Mouse (Mus musculus): ENCODE measurements around the gene Muc13.
A peak's percentile ranks its signal among the peaks of the same experiment; 100 is the strongest.

Gene Muc13

DNA sequence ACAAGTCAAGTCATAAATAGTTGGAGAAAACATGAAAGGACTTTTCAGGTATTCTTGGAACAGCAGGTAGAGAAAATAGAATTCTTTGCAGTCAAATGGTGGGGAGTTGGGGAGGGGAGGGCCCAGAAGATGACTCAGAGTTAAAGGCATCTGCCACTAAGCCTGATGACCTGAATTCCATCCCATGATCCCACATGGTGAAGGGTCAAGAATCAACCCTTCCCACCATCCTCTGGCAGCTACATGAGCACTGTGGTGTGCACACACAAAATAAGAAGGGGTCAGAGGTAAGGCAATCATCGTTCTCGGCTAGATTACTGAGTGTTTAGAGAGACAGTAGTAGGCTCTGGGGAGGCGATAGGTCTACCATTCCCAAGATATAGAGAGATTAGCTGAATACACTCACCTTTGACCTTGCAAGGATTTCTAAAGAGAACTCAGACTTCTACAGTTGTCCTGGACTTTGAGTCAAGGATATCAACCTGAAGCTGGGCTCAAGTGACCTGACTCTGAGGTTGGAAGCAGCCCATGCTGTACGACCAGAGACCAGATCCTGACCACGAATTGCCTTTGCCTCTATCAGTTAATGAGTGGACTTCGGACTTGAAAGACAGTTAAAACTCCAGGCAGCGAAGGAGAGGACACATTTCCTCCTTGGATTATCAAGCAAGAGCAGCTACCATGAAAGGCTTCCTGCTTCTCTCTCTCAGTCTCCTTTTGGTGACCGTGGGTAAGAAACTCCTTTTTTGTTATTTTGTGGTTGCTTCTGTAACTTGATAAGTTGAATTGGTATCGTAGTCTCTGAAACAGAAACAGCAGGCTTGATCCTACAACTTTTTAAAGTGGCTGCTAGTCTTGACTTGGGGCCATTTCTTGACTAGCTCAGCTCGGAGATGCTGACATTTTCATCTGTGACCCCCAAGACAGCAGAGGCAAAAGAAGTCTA, at the start of gene Muc13:
TSS of gene Muc13 (plus strand) at position 192 of the 946 bp plus-strand sequence.
- no peak for DNase-seq

DNA sequence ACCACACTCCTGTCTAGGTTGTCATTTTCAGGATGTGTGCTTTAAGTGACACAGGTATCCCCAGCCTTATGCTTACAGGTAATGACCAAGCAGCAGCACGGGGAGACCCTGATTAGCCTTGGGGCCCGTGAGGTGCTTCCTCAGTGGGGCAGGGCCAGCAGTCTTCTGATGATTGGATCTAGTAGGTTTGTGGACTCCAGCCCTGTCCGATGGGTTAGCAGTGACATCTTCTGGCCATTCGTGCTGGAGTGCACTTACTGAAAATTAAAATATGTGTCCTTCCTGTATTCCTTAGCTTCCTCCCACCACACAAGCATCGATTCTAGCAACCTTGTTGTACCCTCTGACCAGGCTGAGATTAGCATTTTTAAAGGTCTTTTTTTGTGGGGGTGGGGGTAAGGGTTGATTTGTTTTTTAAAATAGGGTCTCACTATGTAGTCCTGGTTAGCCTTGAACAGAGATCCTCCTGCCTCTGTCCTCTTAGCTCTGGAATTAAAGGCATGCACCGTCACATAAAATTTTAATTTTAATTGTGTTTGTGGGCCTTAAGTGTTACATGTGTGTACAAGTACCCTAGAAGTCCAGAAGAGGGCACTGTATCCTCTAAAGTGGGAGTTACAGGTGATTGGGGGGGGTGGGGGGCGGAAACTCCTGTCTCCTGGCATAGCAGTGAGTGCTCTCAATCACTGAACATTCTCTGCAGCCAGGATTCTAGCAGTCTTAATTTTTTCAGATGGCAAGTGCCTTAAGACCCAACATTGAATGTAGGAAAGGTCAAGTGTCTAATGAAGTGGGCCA, 49.0 kb upstream of the Muc13 start:
- no peak for DNase-seq

DNA sequence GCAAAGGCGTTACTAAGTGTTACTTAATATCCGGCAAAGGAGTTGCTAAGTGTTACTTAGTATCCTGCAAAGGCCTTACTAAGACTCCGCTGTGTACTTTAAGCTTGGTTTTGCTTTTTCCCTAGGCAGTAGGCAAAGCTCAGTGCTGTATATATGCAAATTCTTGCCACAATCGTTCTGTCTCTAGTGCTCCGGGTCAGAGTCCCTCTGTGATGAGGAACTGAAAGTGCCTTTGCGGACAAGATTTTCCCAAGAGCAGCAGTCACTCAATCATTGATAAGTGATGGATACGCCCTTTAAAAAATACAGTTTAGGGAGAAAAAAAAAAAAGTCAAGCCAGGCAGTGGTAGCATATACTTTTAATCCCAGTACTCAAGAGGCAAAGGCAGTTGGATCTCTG, 48.4 kb upstream of the Muc13 start:
- no peak for DNase-seq

DNA sequence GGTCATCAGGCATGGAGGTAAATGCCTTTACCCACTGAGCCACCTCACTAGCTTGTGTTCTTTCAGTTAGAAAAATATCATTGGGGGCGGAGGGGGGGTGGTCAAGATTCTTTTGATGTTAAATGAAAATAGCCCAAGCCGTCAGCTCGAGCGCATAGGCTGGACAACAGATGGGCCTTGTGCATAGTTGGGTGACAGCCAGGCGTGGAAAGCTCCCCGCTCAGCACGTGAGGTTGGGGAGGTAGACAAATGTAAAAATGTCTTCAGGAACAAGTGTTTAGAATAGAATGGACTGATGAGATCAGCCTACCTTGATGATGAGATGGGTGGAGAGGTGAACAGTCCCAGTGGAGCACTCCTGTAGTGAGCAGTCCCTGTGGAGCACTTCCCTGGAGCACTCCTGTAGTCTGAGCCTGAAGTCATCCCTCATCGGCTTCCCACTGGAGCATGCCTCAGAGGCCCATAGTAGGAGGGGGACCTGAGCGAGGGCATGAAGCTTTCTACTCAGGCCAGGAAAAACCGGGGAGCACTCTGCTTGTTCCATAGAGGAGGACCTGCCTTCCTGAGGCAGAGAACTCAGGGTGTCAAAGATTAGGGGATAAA, 47.7 kb upstream of the Muc13 start:
- DNase-seq = no peak

DNA sequence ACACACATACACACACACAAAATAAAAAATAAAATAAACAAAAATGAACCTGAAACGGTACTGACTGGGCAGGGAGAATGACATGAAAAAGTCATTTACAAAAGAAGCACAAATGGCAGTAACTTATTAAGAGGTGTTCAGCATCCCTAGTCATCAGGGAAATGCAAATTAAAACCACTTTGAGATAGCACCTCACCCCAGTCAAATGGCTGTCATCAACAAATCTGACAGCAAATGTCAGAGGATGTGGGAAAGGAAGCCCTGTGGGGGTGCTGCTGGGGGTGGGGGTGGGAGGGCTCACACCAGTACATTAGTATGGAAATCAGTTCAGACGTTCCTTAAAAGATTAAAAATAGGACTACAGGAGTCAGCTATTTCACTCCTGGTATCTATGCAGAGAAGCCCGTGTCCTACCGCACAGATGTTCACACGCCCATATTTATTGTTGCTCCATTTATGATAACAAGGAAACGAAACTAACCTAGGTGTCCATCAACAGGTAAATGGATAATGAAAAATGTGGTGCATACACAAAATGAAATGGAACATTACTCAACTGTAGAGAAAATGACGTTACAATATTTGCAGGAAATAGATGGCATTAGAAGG, 46.4 kb upstream of the Muc13 start:
- DNase-seq = no peak

DNA sequence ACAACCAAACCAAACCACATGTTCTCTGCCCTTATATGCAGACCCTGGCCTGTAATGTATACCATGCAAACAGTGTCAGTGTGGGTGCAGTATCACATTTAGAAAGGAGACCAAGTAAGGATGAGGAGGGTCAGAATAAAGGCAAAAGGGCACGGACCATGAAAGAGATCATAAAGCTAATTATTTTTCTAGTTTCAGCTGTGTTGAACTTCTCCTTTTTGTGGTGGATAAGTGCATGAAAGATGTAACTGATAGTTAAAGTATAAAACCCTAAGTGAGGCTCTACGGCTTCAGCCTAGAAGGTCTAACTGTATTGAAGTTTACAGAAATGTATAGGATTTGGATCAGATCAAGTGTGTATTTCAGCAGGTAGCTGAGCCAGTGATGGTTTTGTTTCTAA, 45.8 kb upstream of the Muc13 start:
- DNase-seq = no peak

DNA sequence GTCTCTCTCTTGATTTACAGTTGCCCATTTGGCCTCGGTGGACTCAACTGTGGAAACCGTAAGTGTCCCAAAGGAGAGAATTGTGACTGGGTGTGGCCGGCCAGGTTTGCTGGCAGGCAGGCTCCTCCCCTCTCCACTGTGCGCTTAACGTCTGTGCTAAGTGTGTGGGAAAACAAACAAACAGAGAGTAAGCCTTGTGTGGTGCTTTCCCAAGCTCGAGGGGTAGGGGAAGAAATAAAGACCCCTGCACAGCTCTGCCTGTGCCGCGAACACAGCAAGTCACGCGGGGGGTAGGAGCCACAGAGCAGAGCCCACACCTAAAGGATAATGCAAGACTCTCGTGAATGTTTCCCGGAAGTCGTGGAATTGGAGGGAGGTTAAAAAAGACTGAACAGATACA, 42.7 kb upstream of the Muc13 start:
- DNase-seq = peak; percentile 29

DNA sequence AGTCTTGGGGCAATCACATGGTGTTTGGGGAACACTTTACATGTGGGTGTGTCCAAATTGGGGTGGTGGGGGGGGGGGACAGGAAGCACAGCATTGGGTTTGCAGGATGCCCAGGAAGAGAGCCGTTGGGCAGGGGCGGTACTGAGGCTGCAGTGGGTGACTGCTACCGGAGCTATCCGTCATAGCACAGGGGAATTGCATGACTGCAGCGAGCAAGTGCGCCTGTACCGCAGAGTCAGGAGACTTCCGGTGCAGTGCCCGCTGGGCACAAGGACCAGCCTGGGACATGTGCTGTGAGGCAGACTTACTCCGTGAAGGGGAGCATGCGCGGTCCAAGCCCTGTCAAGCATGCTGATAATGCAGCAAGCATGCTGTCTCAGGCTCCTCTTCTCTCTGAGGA, 42.2 kb upstream of the Muc13 start:
- DNase-seq = peak; percentile 72

DNA sequence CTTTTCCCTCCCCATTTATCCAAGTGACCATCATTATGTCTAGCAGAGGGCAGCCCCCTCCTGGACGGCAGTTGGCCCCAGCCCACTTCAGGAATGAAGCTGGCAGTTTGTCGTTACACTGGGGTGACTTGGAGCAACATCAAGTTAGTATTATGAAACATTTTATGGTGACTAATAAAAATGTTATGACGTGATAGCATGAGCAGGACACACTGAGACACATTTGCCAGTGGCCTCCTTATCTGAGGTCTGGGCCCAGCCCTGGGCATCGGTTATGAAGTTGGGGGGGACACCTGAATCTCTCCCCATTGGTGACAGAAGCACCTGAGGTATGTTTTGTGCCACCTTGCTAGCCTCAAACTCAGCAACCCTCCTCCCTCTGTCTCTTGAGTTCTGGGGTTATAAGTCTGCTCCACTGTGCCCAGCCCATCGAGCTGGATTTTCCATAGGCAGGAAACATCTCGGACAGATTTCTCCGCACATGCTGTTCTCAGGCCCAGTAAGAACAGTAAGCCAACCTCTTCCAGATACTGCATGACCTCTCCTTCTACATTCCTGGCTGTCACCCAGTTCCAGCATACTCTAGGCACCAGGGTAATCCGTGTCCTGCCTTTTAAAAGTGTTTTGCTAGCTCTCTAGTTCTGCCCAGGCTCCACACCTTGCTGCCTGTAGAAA, 40.8 kb upstream of the Muc13 start:
- no peak for DNase-seq

DNA sequence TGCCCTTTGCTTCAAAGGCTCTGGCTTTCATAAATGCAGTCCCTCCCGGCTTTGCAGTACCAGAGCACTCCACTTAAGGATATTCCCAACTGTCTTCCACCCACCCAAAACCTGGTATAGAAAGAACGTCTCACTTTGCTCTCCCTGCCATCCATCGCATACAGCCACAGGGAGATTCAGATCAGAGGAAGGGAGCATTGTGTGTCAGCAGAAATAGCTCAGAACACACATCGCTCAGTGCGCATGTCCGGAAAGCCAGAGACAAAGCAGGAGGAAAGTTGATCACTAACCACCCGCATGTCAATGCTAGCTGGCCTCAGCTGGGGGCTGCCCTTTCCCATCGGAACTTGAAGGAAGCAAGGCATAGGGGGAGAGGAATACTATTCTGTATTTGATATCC, 38.5 kb upstream of the Muc13 start:
- no peak for DNase-seq

DNA sequence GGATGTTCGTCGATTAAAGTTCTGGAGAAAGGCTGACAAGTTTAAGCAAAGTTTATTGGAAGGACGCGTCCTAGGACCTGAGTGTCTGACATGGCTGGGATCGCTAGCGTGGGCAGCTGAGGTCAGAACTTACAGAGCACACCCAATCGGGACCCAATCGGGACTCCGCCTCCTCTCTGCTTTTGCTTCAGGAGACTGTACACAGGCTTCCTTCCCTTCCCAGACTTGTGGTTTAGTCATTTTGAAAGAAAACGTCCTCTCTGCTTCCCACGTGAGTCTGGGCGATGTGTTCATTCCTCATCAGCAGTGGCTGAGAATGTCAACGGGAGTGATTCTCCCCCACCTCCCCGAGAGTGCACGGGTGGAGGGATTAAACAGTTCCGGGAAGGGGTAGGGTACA, 37.9 kb upstream of the Muc13 start:
- DNase-seq = no peak

DNA sequence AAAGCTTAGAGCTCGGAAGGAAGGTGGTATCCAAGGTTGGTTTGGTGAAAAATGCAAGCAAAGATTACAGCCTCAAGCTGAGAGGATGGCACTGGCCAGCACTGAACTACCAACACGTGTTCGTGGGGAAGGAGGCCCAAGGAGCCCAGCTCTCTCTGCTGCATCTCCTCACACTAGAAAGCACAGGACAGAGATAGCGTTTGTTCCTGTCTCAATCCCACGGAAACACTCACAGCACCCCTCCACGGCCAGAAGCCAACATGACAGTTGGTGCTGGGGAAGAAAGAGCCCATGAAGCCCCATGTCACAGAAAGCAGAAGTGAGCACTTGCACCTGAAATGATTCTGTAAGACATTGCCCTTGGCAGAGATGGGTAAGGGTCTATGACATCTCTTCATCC, 37.4 kb upstream of the Muc13 start:
- peak; percentile 22 for DNase-seq

DNA sequence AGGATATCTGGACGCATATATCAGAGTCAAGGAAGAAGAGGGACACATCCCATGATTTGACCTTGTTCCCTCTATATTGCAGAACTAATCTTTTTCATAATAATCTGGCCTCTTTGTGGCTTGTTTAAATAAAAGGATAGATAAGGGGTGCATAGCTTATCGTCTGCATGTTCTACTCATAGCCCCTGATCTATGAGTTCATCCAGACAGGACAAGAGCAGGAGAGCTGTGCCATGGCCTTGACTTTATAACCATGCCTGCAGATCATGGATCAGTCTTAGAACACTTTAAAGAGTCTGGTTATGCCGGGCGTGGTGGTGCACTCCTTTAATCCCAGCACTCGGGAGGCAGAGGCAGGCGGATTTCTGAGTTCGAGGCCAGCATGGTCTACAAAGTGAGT, 34.6 kb upstream of the Muc13 start:
- DNase-seq = no peak

DNA sequence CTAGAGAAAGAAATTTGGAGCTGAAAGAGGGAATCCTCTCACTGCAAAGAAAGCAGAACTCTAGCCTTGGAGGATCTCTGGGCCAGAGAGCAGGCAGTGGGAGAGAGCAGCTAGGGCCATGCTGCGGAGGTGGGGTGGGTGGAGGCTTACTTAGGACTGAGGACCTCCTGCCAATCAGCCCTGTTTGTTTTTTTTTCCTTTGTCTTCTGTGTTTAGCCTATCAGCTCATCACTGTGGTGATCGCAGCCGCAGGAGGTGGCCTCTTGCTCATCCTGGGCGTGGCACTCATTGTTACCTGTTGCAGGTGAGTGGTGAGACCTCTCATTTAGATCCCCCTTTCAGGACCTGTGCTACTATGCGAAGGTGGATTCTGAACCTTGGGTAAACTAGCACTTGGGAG, 33.3 kb upstream of the Muc13 start:
- no peak for DNase-seq

DNA sequence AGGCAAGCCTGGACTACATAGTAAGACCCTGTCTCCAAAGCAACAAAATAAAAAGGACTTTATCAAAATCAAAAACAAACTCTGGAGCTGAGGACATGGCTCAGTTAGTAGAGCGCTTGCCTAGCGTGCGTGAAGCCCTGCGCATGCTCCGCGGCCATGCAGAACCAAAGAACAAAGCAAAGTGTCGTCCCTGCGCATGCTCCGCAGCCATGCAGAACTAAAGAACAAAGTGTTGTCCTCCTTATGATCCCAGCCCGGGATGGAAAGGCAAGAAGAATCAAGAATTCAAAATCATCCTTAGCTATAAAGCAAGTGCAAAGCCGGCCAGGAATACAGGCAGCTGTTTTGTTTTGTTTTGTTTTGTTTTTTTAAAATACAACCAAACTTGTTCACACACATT, 32.8 kb upstream of the Muc13 start:
- DNase-seq = no peak

DNA sequence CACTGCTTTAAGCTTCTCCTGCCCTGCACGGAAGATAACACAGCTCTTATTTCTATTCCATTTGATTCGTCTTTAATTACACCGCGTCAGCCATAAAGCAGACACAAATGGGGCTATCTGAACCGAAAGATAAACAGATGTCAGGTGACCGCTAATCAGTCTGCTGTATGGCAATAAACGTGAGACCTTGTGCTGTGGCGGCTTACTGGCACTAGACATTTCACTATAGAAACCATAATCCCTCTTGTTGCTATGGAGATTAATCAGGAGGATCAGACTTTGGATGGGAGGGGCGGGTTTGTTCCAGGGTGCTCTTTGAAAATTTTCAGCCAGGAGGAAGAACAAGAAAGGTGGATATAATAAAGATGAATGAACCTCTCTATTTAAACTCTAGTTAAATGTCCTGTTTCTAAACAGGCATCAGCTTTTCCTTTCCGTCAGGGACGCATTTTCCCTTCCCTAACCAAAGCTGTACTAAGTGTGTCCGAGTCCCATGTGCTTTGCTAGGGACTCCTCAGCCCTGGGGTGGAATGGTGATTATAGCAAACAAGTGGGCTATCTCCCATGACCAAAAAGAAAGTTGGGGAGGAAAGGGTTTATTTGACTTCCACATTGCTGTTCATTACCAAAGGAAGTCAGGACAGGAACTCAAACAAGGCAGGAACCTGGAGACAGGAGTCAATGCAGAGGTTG, 29.2 kb upstream of the Muc13 start:
- DNase-seq = no peak

DNA sequence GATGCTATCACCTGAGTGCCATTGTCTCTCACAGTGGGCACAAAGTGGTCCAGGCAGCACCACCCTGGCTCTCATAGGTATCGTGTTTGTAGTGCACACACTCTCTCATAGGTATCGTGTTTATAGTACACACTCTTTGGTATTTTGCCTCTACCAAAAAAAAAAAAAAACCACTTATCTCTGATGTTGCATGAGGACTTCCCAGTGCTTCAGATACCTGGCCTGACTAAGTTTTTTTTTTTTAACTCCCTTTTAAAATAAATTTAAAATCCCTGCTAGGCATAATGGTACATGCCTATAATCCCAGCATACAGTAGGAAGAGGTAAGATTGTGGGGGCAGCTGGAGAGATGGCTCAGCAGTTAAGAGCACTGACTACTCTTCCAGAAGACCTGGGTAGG, 28.4 kb upstream of the Muc13 start:
- no peak for DNase-seq

DNA sequence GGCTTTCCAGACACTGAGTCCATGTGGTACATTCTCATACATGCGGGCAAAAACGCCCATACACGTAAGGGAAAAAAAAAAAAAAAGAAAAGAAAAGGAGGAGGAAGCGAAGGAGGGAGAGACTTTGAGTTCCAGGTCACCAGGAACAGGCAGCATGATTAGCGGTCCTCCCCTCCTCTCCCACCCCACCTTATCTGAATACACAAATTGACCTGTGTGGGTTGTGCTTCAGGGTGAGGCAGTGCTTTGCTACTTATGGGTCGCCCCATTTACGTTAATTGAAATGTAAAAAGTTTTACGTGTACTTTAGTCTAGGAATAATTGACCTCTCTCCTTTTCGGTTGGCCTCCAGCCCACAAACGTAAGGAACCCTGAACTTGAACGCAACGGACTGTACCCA, 27.5 kb upstream of the Muc13 start:
- no peak for DNase-seq

DNA sequence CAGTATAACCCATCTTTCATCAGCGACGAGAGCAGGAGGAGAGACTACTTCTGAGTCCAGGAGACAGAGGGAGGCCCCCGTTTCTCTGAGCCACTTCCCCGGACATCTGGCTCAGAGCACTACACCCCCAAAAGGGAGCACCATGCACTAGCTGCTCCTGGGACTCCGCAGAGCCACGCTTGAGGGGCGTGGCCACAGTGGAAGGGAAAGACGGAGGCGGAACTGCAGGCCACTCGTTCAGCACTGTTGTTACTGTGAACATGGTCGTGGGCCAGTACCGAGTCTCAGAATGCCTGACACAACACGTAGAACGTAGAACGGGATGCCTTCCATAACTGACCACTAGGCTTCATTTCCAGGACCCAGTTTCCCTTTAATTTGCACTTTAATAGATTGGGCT, 27.1 kb upstream of the Muc13 start:
- no peak for DNase-seq

DNA sequence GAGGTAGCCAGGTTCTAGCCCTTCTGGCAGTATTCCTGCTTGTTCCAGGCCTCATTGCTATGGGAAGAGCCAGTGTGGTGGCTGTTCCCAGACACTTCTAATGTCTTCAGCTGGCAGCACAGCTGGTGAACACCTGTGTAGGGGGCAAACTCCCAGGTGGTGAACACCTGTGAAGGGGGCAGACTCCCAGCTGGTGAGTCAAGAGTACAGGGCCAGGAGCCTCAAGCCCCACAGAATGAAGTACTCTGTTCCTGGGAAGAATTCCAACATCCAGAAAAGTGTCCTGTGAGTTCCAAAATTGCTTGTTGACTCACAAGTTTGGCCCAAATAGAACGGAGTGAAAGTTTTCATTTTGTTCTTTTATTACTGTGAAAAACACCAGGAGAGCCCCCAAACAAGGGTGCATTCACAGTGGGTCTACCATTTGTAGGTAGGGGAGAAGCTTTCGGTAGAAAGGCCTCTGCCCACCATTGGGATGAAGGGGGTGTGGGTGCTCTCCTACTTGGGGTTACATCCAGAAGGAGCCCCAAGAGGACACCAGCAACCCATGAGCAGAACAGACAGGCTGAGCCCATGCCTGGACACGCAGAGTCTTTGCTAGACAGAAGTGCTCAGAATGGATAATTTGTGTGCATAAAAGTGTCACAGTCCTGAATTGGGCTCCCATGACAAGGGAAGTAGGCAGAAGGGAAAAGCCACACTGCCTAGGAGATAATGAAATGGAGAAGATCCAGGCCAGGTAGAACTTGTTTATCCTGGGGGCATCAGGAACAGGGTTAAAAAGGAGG, 25.2 kb upstream of the Muc13 start:
- no peak for DNase-seq

DNA sequence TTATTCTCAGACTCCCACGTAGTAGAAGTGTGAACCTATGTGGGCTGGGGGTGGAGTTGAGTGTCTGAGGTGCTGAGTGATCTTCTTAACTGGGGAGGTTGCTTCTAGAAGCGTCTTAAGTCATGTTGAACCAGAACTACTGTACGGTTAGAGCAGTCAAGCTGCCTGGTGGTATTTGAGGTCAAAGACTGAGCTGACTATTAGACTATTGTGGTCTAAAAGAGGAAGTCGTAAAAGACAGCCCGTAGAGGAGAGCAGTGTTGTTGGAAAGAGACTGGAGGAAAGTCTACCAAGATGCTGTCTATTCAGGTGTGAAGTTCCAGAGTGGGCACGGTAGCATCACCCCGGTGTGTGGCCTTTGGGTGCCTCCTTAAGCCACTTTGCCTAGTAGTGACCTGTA, 24.0 kb upstream of the Muc13 start:
- peak; percentile 37 for DNase-seq

All from thymus, postnatal 4 days (tissue).